Mouse (Mus musculus) spleen, adult 2 months (tissue): Measurements from ENCODE around the gene Grk4. TPM values are rescaled to one million over a fixed set of nuclear protein-coding genes. Genes with fewer than 3 reads are reported as not detected.

Experiments used
- DNase-seq, 2 experiments: peaks; one replicate each; pipeline versions ENCODE4 v3.0.0 to v3.0.0-alpha.2; 2012 to 2021; ENCODE audit warnings: low spot score in 2 of 2, low read depth in 1 of 2
- H3K27ac ChIP-seq: fragments of 200-500 bp; 2 replicates; pipeline ENCODE4 v1.5.1; 2012; ENCODE audit warnings: low read length, inconsistent platforms; ENCODE audit not compliant: insufficient read depth
- H3K27me3 ChIP-seq: fragments of 200-500 bp; 2 replicates; pipeline ENCODE4 v1.6.1; 2012; ENCODE audit warnings: mild to moderate bottlenecking, moderate library complexity, low read length, inconsistent platforms; ENCODE audit not compliant: control insufficient read depth, insufficient read depth
- H3K36me3 ChIP-seq: fragments of 200-500 bp; 2 replicates; pipeline ENCODE4 v1.6.1; 2012; ENCODE audit warnings: mild to moderate bottlenecking, low read length, inconsistent platforms; ENCODE audit not compliant: control insufficient read depth, insufficient read depth
- H3K4me1 ChIP-seq: fragments of 200-500 bp; 2 replicates; pipeline ENCODE4 v1.6.1; 2011; ENCODE audit warnings: inconsistent platforms; ENCODE audit not compliant: control insufficient read depth, insufficient read depth, insufficient read length
- H3K4me3 ChIP-seq: fragments of 200-500 bp; 2 replicates; pipeline ENCODE4 v1.5.1; 2011; ENCODE audit warnings: mild to moderate bottlenecking, inconsistent platforms; ENCODE audit not compliant: insufficient read depth, insufficient read length; ENCODE audit errors: extremely low read depth
- CTCF ChIP-seq: fragments of 200-500 bp; IDR thresholded peaks from 2 replicates; pipeline ENCODE4 v1.5.1; 2011; ENCODE audit warnings: mild to moderate bottlenecking, inconsistent platforms; ENCODE audit not compliant: insufficient read depth, insufficient read length, insufficient replicate concordance; ENCODE audit errors: extremely low read depth
- POLR2A ChIP-seq: fragments of 200-500 bp; IDR thresholded peaks from 2 replicates; pipeline ENCODE4 v1.6.1; 2011; ENCODE audit warnings: low read depth, low read length, inconsistent platforms
- WGBS: fragments of 180-500 bp; shearing (Covaris S2); methylation state at CpG from one replicate; pipeline ENCODE4 v1.1.7; 2018; 5-methylcytosine and 5-hydroxymethylcytosine counted together
- polyA plus RNA-seq: library from polyadenylated mRNA; depleted of rRNA; stranded (reverse); fragments of >200 nt; gene quantifications from 2 replicates; pipeline ENCODE4 v1.2.3, GENCODE M21; 2012

Gene Grk4
- polyA plus RNA-seq, 1 experiment, result 1.5 TPM

DNA sequence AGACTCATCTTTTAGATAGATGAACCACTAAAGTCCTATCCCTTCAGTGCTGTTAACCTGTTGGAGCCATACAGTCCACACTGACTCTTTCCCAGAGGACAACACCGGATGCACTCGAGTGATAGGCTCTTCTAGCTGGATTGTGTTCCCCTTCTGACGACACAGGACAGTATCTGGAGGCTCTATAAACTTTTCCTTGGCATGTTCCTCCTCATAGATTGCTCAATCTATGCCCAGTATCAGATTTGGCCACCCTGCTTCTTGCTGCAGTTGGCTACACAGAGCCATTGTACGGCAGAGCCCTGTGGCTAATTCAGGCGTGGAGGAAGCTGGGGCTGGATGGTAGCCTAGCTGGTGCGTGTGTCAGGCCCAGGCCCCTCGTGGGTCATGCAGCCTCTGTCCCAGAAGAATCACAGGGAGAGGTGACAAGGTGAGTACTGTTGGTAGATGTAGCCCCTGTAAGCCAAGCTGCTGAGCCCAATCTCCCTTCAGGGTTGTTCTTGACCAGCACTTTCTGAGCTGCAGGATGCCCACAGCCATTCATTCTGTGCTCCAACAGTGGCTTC is 22.5 kb upstream of the Grk4 start:
- Histone ChIP-seq H3K4me1 (peaks cover 26% of the 10 kb centered on the region), H3K4me3 (no peak overlapping the region), H3K27ac (no peak overlapping the region), H3K36me3 (peaks cover 9% of the 10 kb centered on the region), H3K27me3 (no peaks in the 10 kb centered on the region)
- no peak for TF ChIP-seq POLR2A
- no peak for TF ChIP-seq CTCF
- DNase-seq, result no peak
- WGBS, result 75% methylated on average over 7 of the region's 7 CpGs

DNA sequence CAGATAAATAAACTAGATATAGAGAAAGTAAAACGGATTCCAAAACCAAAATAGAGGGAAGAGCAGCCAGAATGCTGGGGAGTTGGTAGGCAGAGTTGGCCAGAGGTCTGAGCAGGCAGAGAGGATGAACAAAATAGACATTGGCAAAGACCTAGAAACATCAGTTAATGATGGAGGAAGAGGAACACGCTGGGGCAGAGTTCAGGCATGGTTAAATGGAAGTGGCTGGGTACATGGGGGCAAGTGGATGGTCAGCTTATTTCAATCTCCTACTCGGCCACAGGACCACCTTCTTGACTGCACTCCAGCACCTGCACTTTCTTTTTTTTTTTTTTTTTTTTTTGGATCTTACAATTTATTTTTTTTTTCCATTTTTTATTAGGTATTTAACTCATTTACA is 18.2 kb upstream of the Grk4 start:
- no peak for TF ChIP-seq CTCF
- no peak for TF ChIP-seq POLR2A
- no peak overlapping the region for H3K27ac ChIP-seq
- 84% methylated on average over 3 of the region's 3 CpGs for WGBS
- 0 out of 2 replicates have a peak, but pooled peaks cover 4% of the 10 kb centered on the region for H3K4me1 ChIP-seq
- peaks cover 23% of the 10 kb centered on the region for H3K36me3 ChIP-seq
- H3K4me3 ChIP-seq, result no peak overlapping the region
- no peak for DNase-seq
- no peaks in the 10 kb centered on the region for H3K27me3 ChIP-seq

DNA sequence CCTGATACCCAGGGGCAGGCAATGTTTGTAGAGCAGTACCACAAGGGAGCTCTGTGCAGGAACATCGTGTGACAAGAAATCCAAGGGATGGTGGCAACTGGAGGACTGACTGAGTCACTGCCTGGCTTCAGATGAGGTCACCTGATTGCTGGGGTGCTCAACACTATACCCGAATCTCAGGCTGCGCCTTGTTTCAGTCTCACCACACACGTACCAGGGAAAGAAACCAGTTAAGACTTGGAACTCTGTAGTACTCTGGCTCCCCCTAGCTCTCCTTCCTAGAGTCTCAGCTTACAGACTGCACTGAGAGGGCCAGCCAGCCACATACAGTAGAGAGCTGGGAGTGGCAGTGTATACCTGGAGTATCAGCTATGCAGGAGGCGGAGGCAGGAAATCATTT is 17.2 kb upstream of the Grk4 start:
- WGBS, result 69% methylated on average over 5 of the region's 5 CpGs
- Histone ChIP-seq H3K4me1 (no peaks in the 10 kb centered on the region), H3K36me3 (peaks cover 26% of the 10 kb centered on the region), H3K27me3 (no peaks in the 10 kb centered on the region), H3K4me3 (no peak overlapping the region), H3K27ac (no peak overlapping the region)
- DNase-seq, result peak in 1 of 2 experiments; percentile 37
- TF ChIP-seq POLR2A, result no peak
- peak; percentile 50; the same call in 1 of the 2 replicates for TF ChIP-seq CTCF

DNA sequence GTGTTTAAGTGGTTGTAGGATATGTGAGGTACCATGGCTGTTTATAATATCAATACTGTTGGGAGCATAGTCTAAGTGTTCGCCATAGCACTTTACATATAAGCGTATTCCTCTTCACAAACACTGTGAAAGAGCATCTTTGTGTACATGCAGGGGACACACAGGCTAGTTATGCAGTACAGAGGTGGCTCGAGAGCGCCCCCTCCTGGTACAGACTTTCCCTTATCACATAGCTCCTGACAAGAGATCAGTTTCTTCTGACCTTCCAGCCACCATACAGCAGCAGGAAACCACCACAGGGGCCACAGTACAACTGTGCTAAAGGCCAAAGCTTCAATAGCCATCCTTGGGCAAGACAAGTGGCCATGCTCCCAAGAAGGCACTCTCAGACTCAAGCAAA is 12.6 kb upstream of the Grk4 start:
- no peak overlapping the region for H3K4me3 ChIP-seq
- no peaks in the 10 kb centered on the region for H3K4me1 ChIP-seq
- no peak overlapping the region for H3K27ac ChIP-seq
- peak in 1 of 2 experiments; percentile 68 for DNase-seq
- no peaks in the 10 kb centered on the region for H3K27me3 ChIP-seq
- 49% methylated on average over 4 of the region's 4 CpGs for WGBS
- H3K36me3 ChIP-seq, result peaks cover 47% of the 10 kb centered on the region
- TF ChIP-seq POLR2A (no peak), CTCF (peak; percentile 55; the same call in 1 of the 2 replicates)

DNA sequence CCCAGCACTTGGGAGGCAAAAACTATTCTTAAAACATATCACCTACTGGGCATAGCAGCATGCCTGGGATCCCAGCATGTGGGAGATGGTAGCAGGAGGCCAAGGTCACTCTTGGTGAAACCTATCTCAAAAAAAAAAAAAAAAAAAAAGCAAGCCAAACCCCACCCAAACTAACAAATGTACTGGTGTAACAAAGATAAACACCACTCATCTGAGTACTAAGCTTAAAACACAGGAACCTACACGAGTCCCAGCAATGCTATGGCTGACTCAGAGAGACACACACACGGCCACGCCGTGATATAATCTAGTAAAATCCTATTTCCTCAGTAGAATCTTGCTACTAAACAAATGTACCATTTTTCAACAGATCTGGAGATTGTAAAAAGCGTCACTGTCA is 7.2 kb upstream of the Grk4 start:
- no peak for TF ChIP-seq CTCF
- TF ChIP-seq POLR2A, result no peak
- no peaks in the 10 kb centered on the region for H3K4me1 ChIP-seq
- no peak for DNase-seq
- WGBS, result 84% methylated on average over 5 of the region's 5 CpGs
- H3K4me3 ChIP-seq, result no peak overlapping the region
- H3K27ac ChIP-seq, result no peak overlapping the region
- peaks cover 58% of the 10 kb centered on the region for H3K36me3 ChIP-seq
- no peaks in the 10 kb centered on the region for H3K27me3 ChIP-seq

DNA sequence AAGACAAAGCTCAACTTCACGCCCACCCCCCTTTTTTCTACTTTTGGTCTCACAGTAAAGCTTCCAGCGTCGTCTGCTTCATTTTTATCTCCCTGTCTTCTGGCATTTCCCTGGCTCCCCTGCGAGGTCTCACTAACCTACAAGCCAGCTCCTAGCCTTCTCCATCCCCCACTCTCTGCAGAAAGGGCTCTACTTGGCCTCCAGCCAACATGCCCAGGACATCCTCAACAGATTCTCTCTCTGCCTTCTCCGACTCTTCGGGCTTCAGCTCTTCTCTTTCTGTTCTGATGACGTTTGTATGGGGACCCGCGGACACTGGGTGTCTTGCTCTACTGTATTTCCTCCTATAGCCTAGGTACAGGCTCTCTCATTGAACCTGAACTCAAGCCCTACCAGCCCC is 5.3 kb upstream of the Grk4 start:
- H3K27me3 ChIP-seq, result no peaks in the 10 kb centered on the region

DNA sequence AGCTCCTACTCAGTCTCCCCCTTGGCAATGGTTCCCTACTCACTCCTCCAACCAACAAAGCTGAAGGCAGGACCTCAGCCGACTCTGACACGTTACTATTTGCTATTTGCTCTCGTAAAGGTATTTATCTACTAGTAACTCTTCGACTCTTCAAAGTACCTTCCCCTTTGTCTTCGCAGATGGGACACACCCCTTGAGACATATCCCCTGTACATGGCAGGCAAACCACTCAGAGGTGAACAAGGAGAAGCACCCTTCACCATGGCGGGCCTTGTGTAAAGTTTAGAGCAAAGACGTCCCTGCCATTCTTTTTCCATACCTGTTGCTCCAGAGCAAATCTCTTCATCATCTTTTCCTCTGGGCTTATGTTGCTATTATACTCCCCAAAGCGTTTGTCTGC is 2.6 kb upstream of the Grk4 start:
- H3K4me3 ChIP-seq, result no peak overlapping the region
- WGBS, result 94% methylated on average over 8 of the region's 8 CpGs
- no peak for DNase-seq
- H3K4me1 ChIP-seq, result peaks cover 2% of the 10 kb centered on the region; the same call in 1 of the 2 replicates
- H3K36me3 ChIP-seq, result peaks cover 28% of the 10 kb centered on the region
- no peak overlapping the region for H3K27ac ChIP-seq
- no peaks in the 10 kb centered on the region for H3K27me3 ChIP-seq
- TF ChIP-seq POLR2A (no peak), CTCF (no peak)

More for the DNA sequence above, 5.3 kb upstream of the Grk4 start:
- Histone ChIP-seq H3K4me3 (no peak overlapping the region), H3K36me3 (peaks cover 48% of the 10 kb centered on the region), H3K4me1 (no peaks in the 10 kb centered on the region; the same call in 1 of the 2 replicates), H3K27ac (no peak overlapping the region)
- DNase-seq, result no peak
- 90% methylated on average over 9 of the region's 9 CpGs for WGBS
- no peak for TF ChIP-seq CTCF
- TF ChIP-seq POLR2A, result no peak
